Mouse (Mus musculus): ENCODE measurements around the gene Ak5.

DNA sequence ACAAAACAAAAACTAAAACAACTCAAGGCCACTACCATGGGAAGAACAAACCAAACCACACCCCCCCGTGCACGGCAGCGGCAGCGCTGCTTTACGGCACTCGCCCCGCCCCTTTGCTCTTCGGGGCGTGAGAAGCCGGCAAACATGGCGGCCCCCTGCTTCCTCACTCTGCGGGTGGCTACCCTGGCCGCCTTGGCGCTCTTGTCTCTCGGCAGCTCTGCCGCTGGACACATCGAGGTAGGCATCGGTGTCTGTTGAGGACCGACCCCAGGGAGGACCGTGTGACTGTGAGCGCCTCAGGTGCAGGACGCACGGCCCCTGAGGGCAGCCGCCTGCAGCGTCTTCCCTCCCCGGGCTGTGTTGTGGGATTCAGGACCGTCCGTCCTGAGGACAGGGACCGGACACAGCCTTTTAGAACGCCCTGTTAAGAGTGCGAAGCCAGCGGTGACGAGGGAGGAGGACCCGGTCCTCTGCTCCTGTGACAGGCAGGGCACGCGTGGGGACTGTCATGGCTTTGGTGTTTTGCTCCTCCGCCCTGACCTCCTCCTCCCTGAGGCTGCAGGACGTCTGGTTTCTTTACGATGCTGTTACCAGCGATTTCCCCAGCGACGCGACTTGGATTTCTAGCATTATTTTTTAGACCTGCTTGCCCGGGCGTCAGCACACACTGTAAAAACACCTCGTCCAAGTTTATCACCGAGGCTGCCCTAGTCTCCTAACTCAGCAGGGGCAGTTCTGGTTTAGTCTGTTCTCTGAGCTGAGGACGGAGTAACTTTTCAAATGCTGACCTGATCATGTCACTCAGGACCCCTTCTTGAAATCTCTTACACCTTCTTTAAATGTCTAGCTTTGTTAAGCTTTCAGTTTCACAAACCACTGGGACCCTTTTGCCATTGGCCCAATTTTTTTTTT is 46.1 kb upstream of the Ak5 start, which contains the start of gene Pigk:
- TF ChIP-seq CTCF (IDR thresholded peaks at IDR 0.05; ENCODE audit: low read depth) (no peak), EP300 (IDR thresholded peaks at IDR 0.05; ENCODE audit: low read depth) (no peak)

Data from heart, postnatal 0 days (tissue).